Mouse (Mus musculus): ENCODE measurements around the gene Lims1. TPM values are rescaled to one million over a fixed set of nuclear protein-coding genes. Genes with fewer than 3 reads are reported as not detected.
"Not testable (repeated sequence)": the region's sequence is repeated elsewhere in the genome, so short reads cannot be mapped to it uniquely, and the experiment has no call there.

Lims1 gene
- 100 to 1,000 TPM; 129 to 182 (median 150) TPM for total RNA-seq (2022)

- DNase-seq (ENCODE audit: low spot score), result peak; percentile 97
Observed at GRCm38 (mm10) chr10:58323028-58323991, at the start of gene Lims1. Gene Lims1 (plus strand): TSS chr10:58323466.

GRCm38 (mm10) chr10:58282238-58282637 lies 41.0 kb upstream of the Lims1 start:
- DNase-seq (ENCODE audit: low spot score), result no peak

GRCm38 (mm10) chr10:58290742-58291141 lies 32.5 kb upstream of the Lims1 start:
- no peak for DNase-seq (ENCODE audit: low spot score)

- no peak for DNase-seq (ENCODE audit: low spot score)
Observed at GRCm38 (mm10) chr10:58294246-58294645, 29.0 kb upstream of the Lims1 start.

GRCm38 (mm10) chr10:58295605-58296004 lies 27.7 kb upstream of the Lims1 start:
- no peak for DNase-seq (ENCODE audit: low spot score)

GRCm38 (mm10) chr10:58304996-58305395 lies 18.3 kb upstream of the Lims1 start:
- no peak for DNase-seq (ENCODE audit: low spot score)

- DNase-seq (ENCODE audit: low spot score), result no peak
Observed at GRCm38 (mm10) chr10:58306897-58307296, 16.4 kb upstream of the Lims1 start.

- no peak for DNase-seq (ENCODE audit: low spot score)
Observed at GRCm38 (mm10) chr10:58310791-58311190, 12.5 kb upstream of the Lims1 start.

- DNase-seq (ENCODE audit: low spot score), result no peak
Observed at GRCm38 (mm10) chr10:58312887-58313286, 10.4 kb upstream of the Lims1 start.

- DNase-seq (ENCODE audit: low spot score), result no peak
Observed at GRCm38 (mm10) chr10:58320881-58321280, 2.4 kb upstream of the Lims1 start.

GRCm38 (mm10) chr10:58322361-58323027 lies 772 bp upstream of the Lims1 start:
- no peak for DNase-seq (ENCODE audit: low spot score)

GRCm38 (mm10) chr10:58326271-58326670 lies 3.0 kb downstream of the Lims1 start:
- no peak for DNase-seq (ENCODE audit: low spot score)

GRCm38 (mm10) chr10:58327836-58328235 lies 4.6 kb downstream of the Lims1 start:
- not testable (repeated sequence) for DNase-seq (ENCODE audit: low spot score)

GRCm38 (mm10) chr10:58328517-58329108 lies 5.3 kb downstream of the Lims1 start:
- no peak for DNase-seq (ENCODE audit: low spot score)

GRCm38 (mm10) chr10:58330635-58331034 lies 7.4 kb downstream of the Lims1 start:
- DNase-seq (ENCODE audit: low spot score), result no peak

GRCm38 (mm10) chr10:58331741-58332140 lies 8.5 kb downstream of the Lims1 start:
- no peak for DNase-seq (ENCODE audit: low spot score)

- DNase-seq (ENCODE audit: low spot score), result no peak
Observed at GRCm38 (mm10) chr10:58333414-58333813, 10.1 kb downstream of the Lims1 start.

- no peak for DNase-seq (ENCODE audit: low spot score)
Observed at GRCm38 (mm10) chr10:58336156-58336555, 12.9 kb downstream of the Lims1 start.

- not testable (repeated sequence) for DNase-seq (ENCODE audit: low spot score)
Observed at GRCm38 (mm10) chr10:58337091-58337490, 13.8 kb downstream of the Lims1 start.

- no peak for DNase-seq (ENCODE audit: low spot score)
Observed at GRCm38 (mm10) chr10:58338590-58338989, 15.3 kb downstream of the Lims1 start.

- peak; percentile 80 for DNase-seq (ENCODE audit: low spot score)
Observed at GRCm38 (mm10) chr10:58341685-58342084, 18.4 kb downstream of the Lims1 start.

GRCm38 (mm10) chr10:58342199-58342598 lies 18.9 kb downstream of the Lims1 start:
- no peak for DNase-seq (ENCODE audit: low spot score)
